8 mouse cellular contexts compared by ENCODE assay signal in the genomic region with DNA sequence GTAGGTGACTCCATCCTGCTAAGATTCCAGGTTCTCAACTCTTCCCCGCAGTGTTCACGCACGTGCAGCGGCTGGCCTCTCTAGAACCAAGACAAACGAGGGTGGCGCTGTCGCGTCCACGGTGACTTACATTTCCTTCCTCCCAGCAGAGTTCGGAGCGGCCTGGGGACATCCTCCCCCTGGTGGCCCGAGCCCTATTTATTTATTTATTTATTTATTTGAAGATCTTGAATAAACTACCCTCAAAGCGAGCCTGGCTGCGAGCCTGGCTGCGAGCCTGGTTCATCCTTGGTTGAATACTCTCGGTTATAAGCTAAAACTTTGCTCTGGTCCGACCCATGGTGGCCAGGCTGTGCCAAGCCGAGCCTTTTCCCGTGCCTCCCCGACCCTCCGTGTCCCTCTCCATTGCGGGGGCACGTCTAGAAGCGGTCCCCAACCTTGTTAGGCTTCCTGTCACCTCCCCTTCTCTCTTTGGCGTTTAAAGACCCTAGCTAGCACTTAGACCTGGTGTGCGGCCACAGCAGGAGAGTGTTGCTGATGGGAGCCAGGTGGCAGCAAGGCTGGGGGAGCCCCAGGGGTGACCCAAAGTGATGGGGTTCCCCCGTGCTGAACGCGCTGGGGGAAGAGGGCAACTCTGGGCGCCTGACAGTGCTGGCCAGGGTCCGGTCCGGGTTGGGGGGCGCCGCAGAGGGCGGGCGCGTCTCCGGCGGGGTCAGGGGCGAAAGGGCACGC. TPM values are rescaled to one million over a fixed set of nuclear protein-coding genes. Genes with fewer than 3 reads are reported as not detected.
DNase-seq lines count a peak whose midpoint lies in the region; ATAC-seq and TF ChIP-seq lines count a peak whose summit lies in the region.

No protein-coding gene starts in this region.

- H3K9ac ChIP-seq in heart, embryonic 11.5 days (ENCODE audit: low read depth, low read length) = peak overlapping the region; percentile 58; the same call in 1 of the 2 replicates
- no peak overlapping the region; the same call in 1 of the 2 replicates for H3K9ac ChIP-seq in kidney, embryonic 15.5 days
- no peak overlapping the region for H3K9ac ChIP-seq in lung, postnatal 0 days (replicated peaks; ENCODE audit: low read depth)

- H3K27me3 ChIP-seq in heart, embryonic 11.5 days (ENCODE audit: control insufficient read depth, insufficient read depth, low read length) = peaks cover 61% of the 10 kb centered on the region
- H3K27me3 ChIP-seq in kidney, embryonic 15.5 days = peaks cover 67% of the 10 kb centered on the region
- peaks cover 29% of the 10 kb centered on the region for H3K27me3 ChIP-seq in lung, postnatal 0 days (replicated peaks; ENCODE audit: insufficient read depth, low read length)

- TF ChIP-seq CTCF in lung, postnatal 0 days (IDR thresholded peaks at IDR 0.05) = peak; percentile 77

- peaks cover 34% of the 10 kb centered on the region for H3K4me1 ChIP-seq in heart, embryonic 11.5 days (ENCODE audit: control insufficient read depth, insufficient read depth, low read length)
- H3K4me1 ChIP-seq in kidney, embryonic 15.5 days = peaks cover 61% of the 10 kb centered on the region
- H3K4me1 ChIP-seq in lung, postnatal 0 days (ENCODE audit: insufficient read depth, low read depth, low read length) = peaks cover 7% of the 10 kb centered on the region; the same call in 1 of the 2 replicates

- no peak overlapping the region for H3K27ac ChIP-seq in heart, embryonic 11.5 days (ENCODE audit: low read depth, low read length)
- peak overlapping the region; percentile 29; the same call in 1 of the 2 replicates for H3K27ac ChIP-seq in kidney, embryonic 15.5 days
- H3K27ac ChIP-seq in lung, postnatal 0 days (ENCODE audit: low read length) = no peak overlapping the region

- 1% methylated on average over 40 of the region's 41 CpGs for WGBS in heart, embryonic 11.5 days (ENCODE audit: insufficient replicate concordance)
- under 1% methylated on average over 40 of the region's 41 CpGs for WGBS in kidney, embryonic 15.5 days
- WGBS in lung, postnatal 0 days = under 1% methylated on average over 38 of the region's 41 CpGs

- peak overlapping the region; percentile 41 for H3K4me3 ChIP-seq in heart, embryonic 11.5 days (ENCODE audit: low read depth, low read length)
- H3K4me3 ChIP-seq in kidney, embryonic 15.5 days (replicated peaks) = peak overlapping the region; percentile 33
- peak overlapping the region; percentile 27 for H3K4me3 ChIP-seq in lung, postnatal 0 days (ENCODE audit: low read depth, low read length)

- DNase-seq in ovary, postnatal 36 days (ENCODE audit: low spot score) = peak; percentile 48
- DNase-seq in ovary, postnatal 14 days (ENCODE audit: low spot score) = no peak
- peak; percentile 66 for DNase-seq in brain, adult 2 months (ENCODE audit: low read depth, low spot score)
- peak; percentile 84 for DNase-seq in lung, postnatal 0 days (ENCODE audit: low spot score)
- peak; percentile 79 for DNase-seq in retina, embryonic 14.5 days (ENCODE audit: low spot score)
- DNase-seq in left cerebral cortex, adult 11 months (ENCODE audit: low spot score) = no peak

- no peaks in the 10 kb centered on the region for H3K36me3 ChIP-seq in heart, embryonic 11.5 days (ENCODE audit: control insufficient read depth, insufficient read depth, low read length)
- no peaks in the 10 kb centered on the region for H3K36me3 ChIP-seq in kidney, embryonic 15.5 days
- no peaks in the 10 kb centered on the region for H3K36me3 ChIP-seq in lung, postnatal 0 days (ENCODE audit: insufficient read depth, low read length)

- TF ChIP-seq EP300 in lung, postnatal 0 days (IDR thresholded peaks at IDR 0.05) = no peak

- ATAC-seq in heart, embryonic 11.5 days (replicated peaks; ENCODE audit: insufficient number of reproducible peaks, low FRiP score, low TSS enrichment) = no peak
- peak; percentile 44 for ATAC-seq in kidney, embryonic 15.5 days (replicated peaks; ENCODE audit: low FRiP score)
- ATAC-seq in lung, postnatal 0 days = peak; percentile 73

- peak overlapping the region; percentile 87 for H3K4me2 ChIP-seq in heart, embryonic 11.5 days
- H3K4me2 ChIP-seq in kidney, embryonic 15.5 days = peak overlapping the region; percentile 67
- H3K4me2 ChIP-seq in lung, postnatal 0 days (replicated peaks; ENCODE audit: low read depth, low read length) = peak overlapping the region; percentile 53

- H3K9me3 ChIP-seq in heart, embryonic 11.5 days (replicated peaks; ENCODE audit: control insufficient read depth, low read length) = no peaks in the 10 kb centered on the region
- peaks cover 4% of the 10 kb centered on the region; the same call in 1 of the 2 replicates for H3K9me3 ChIP-seq in kidney, embryonic 15.5 days (replicated peaks)
- H3K9me3 ChIP-seq in lung, postnatal 0 days (ENCODE audit: low read length) = no peaks in the 10 kb centered on the region

RNA-seq across cellular contexts. Expression of gene 1700067P10Rik, which starts 8.1 kb away (rescaled TPM):
- not detected in 2 replicates for polyA plus RNA-seq in heart, embryonic 11.5 days (2014; fragmentation: Nextera tagmentation; extraction: Ambion mirVana)
- not detected in 2 replicates for polyA plus RNA-seq in kidney, embryonic 15.5 days (2015; fragmentation: Nextera tagmentation; extraction: Ambion mirVana)
- polyA plus RNA-seq in lung, postnatal 0 days (2015; fragmentation: Nextera tagmentation; extraction: Ambion mirVana) = not detected in 2 replicates

RNA-seq across cellular contexts. Expression of gene 9830107B12Rik, which starts 48.9 kb away (rescaled TPM):
- not detected in 2 replicates for polyA plus RNA-seq in heart, embryonic 11.5 days (2014; fragmentation: Nextera tagmentation; extraction: Ambion mirVana)
- not detected in 2 replicates for polyA plus RNA-seq in kidney, embryonic 15.5 days (2015; fragmentation: Nextera tagmentation; extraction: Ambion mirVana)
- 0.12 and 0.32 TPM in 2 replicates for polyA plus RNA-seq in lung, postnatal 0 days (2015; fragmentation: Nextera tagmentation; extraction: Ambion mirVana)

RNA-seq across cellular contexts. Expression of gene 1700122O11Rik, which starts 59.1 kb away (rescaled TPM):
- polyA plus RNA-seq in heart, embryonic 11.5 days (2014; fragmentation: Nextera tagmentation; extraction: Ambion mirVana) = not detected in 2 replicates
- polyA plus RNA-seq in kidney, embryonic 15.5 days (2015; fragmentation: Nextera tagmentation; extraction: Ambion mirVana) = not detected in 2 replicates
- not detected in 2 replicates for polyA plus RNA-seq in lung, postnatal 0 days (2015; fragmentation: Nextera tagmentation; extraction: Ambion mirVana)

Comparison
In these comparisons a context has a peak if more than half of its experiments do, and no peak if none do; other contexts are left out.
1. DNase-seq: peak in ovary, postnatal 36 days (single experiment), brain, adult 2 months (single experiment), lung, postnatal 0 days (single experiment) and retina, embryonic 14.5 days (single experiment); none in ovary, postnatal 14 days (single experiment) and left cerebral cortex, adult 11 months (single experiment).
2. Peak in every context shown above with its lines, with median percentiles within 50 percentile points of each other: H3K4me2 ChIP-seq and H3K4me3 ChIP-seq.